Mouse (Mus musculus): ENCODE data around the gene Mad1l1.

- TF ChIP-seq CTCF (conservative IDR thresholded peaks at IDR 0.05; ENCODE audit: insufficient read depth, insufficient read length, low read depth, low read length) (no peak), POLR2A (IDR thresholded peaks at IDR 0.05; ENCODE audit: low read depth, low read length) (no peak)
Observed at GRCm38 (mm10) chr5:140163947-140164346, 157.4 kb downstream of the Mad1l1 start.

Measured in kidney, adult 2 months (tissue).